Mouse (Mus musculus) splenic B cell, adult 2 months (primary cell): ENCODE data around the gene Sc5d.

Experiments
- DNase-seq: peaks from one replicate; pipeline ENCODE4 v3.0.0-alpha.2; 2011; ENCODE audit warnings: low read depth, low spot score
- H3K27me3 ChIP-seq: 2 replicates; pipeline ENCODE4 v1.6.1; 2012; ENCODE audit warnings: mild to moderate bottlenecking, low read length, moderate library complexity, mixed read lengths; ENCODE audit not compliant: control insufficient read depth, poor library complexity, insufficient read depth, severe bottlenecking
- H3K36me3 ChIP-seq: 2 replicates; pipeline ENCODE4 v1.6.1; 2012; ENCODE audit warnings: mild to moderate bottlenecking, low read length, moderate library complexity, mixed read lengths; ENCODE audit not compliant: control insufficient read depth, poor library complexity, insufficient read depth, severe bottlenecking

The Sc5d gene

DNA sequence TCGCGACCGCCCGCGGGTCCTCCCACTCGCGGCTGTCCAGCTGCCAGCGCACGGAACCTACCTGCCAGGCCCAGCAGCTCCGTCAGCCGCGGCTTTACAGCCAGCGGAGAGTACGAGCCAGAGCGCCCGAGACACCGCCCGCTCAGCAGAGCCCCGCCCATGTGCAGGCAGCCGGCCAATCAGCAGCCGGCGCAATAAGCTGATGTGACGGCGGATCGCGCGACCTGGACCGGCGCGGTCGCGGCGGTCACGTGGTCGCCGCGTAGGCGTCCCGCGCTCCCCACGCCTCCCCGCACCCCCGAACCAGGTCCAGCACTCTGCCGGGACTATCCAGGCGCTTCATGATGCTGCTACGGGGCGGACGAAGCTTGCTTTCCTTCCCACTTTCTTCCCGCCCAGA is at the start of gene Sc5d:
Gene Sc5d (minus strand): TSS at position 112 of the 400 bp plus-strand sequence.
- no peaks in the 10 kb centered on the region for H3K27me3 ChIP-seq
- peaks cover 2% of the 10 kb centered on the region; the same call in 1 of the 2 replicates for H3K36me3 ChIP-seq
- peak; percentile 95 for DNase-seq

DNA sequence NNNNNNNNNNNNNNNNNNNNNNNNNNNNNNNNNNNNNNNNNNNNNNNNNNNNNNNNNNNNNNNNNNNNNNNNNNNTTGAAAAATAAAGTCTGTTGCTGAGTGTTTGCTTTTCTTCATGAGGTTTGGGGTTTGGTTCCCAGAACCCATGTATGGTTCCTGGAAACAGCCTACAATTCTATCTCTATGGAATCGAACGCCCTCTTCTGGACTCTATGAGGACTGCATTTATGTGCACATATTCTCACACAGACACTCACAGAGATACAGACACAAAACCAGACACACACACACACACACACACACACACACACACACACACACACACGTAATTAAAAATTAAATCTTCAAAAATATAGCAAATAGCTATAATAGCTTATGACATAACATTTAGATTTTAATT is 47.3 kb upstream of the Sc5d start:
- no peak for DNase-seq
- H3K36me3 ChIP-seq, result no peaks in the 10 kb centered on the region
- H3K27me3 ChIP-seq, result no peaks in the 10 kb centered on the region

- no peaks in the 10 kb centered on the region for H3K27me3 ChIP-seq
- DNase-seq, result no peak
- H3K36me3 ChIP-seq, result no peaks in the 10 kb centered on the region
Measured at GRCm38 (mm10) chr9:42303894-42304293, 39.8 kb upstream of the Sc5d start.

- no peak for DNase-seq
- Histone ChIP-seq H3K27me3 (no peaks in the 10 kb centered on the region), H3K36me3 (no peaks in the 10 kb centered on the region)
Measured at GRCm38 (mm10) chr9:42301082-42301633, 37.1 kb upstream of the Sc5d start.

- no peak for DNase-seq
- Histone ChIP-seq H3K27me3 (no peaks in the 10 kb centered on the region), H3K36me3 (no peaks in the 10 kb centered on the region)
Measured at GRCm38 (mm10) chr9:42296297-42296922, 32.4 kb upstream of the Sc5d start.

DNA sequence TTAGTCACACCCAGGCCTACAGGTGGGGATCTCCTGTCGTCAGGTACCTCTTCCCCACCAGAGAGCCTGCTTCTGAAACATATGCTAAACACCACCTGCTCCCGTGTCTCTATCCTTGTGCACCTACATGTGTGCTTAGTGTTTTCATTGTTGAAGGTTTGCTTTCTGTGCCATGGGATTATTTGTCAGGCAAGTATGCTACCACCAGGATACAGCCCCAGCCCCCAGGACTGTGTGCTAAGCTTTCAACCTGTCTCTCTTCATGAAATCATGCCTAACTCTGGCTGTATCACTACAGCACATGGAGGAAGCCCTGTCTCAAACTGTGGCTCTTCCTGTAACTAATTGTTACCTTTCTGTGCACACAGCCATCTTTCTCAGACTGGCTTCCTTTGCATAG is 30.1 kb upstream of the Sc5d start:
- Histone ChIP-seq H3K36me3 (no peaks in the 10 kb centered on the region), H3K27me3 (no peaks in the 10 kb centered on the region)
- DNase-seq, result no peak

- DNase-seq, result no peak
- H3K27me3 ChIP-seq, result no peaks in the 10 kb centered on the region
- no peaks in the 10 kb centered on the region for H3K36me3 ChIP-seq
Measured at GRCm38 (mm10) chr9:42293596-42293995, 29.5 kb upstream of the Sc5d start.

DNA sequence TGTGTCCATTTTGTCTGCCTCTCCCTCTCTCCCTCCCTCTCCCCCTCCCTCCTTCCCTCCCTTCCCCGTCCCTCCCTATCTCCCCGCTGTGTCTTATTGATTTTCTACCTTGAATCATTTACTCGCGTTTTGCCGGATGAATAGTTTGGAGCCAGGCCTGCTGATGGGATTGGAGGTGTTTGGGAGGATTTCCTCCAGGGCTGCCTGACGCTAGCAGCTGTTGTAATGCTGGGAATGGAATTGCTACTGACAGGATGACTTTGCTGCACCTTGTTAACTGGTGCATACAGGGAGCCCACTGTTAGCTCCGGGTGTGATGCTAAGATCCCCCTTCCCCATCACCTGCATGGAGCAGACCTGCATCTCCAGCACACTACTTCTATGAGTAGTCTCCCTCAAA is 29.0 kb upstream of the Sc5d start:
- Histone ChIP-seq H3K36me3 (no peaks in the 10 kb centered on the region), H3K27me3 (no peaks in the 10 kb centered on the region)
- DNase-seq, result no peak

- H3K36me3 ChIP-seq, result no peaks in the 10 kb centered on the region
- H3K27me3 ChIP-seq, result no peaks in the 10 kb centered on the region
- no peak for DNase-seq
Measured at GRCm38 (mm10) chr9:42279676-42280075, 15.6 kb upstream of the Sc5d start.

DNA sequence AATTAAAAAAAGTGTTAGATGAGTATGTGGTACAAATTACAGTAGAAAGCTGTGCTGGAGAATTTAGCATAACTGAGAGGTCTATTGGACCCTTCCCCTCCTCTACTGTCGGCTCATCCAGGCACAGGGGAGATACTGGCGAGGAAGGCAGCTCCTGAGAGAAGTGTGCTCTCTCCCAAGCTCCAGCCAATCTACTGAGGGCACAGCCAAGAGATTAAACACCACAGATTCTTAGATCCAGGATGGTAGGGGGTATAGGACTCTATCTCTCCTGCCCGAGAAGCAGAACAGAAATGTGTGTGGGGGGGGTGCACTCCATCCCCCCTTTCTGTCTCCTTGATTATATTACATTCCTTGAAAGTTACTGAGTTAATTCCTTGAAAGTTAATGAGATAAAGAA is 14.0 kb upstream of the Sc5d start:
- DNase-seq, result no peak
- H3K27me3 ChIP-seq, result no peaks in the 10 kb centered on the region
- no peaks in the 10 kb centered on the region for H3K36me3 ChIP-seq

DNA sequence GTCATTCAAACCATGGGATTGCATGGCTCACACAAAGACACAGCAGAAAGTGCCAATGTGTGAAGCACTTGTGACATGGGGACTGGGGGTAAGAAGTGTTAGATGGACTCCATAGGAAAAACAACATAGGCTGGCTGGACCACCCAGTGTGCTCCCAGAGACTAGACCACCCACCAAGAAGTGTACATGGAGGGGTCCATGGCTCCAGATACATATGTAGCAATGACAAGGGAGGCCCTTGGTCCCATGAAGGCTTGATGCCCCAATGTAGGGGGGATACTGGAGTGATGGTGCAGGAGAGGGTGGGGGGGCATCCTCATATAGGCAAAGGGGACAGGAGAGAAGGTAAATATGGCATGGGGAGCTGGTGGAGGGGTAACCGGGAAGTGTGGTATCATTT is 13.6 kb upstream of the Sc5d start:
- Histone ChIP-seq H3K36me3 (no peaks in the 10 kb centered on the region), H3K27me3 (no peaks in the 10 kb centered on the region)
- no peak for DNase-seq

DNA sequence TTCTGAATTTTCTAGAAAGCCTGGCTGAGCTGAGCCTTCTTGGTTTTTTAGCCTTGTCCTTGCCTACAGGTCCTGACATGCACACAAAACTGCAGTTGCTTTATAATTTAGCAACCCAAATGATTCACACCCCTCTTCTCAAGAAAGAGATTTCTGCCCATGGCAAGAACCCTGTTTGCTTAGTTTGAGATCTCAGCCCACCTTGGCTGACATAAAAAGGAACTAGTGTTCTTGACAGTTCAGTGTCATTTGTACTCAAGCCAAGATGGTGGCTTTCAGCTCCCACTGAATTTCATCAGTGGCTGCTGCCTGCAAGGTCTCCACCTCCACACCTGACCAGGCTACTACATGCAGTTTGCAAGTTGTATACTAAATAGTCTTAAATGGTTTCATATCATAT is 13.1 kb upstream of the Sc5d start:
- H3K36me3 ChIP-seq, result no peaks in the 10 kb centered on the region
- no peak for DNase-seq
- no peaks in the 10 kb centered on the region for H3K27me3 ChIP-seq

GRCm38 (mm10) chr9:42275761-42276145 is 11.7 kb upstream of the Sc5d start:
- no peak for DNase-seq
- no peaks in the 10 kb centered on the region for H3K27me3 ChIP-seq
- H3K36me3 ChIP-seq, result no peaks in the 10 kb centered on the region

GRCm38 (mm10) chr9:42275027-42275760 is 11.1 kb upstream of the Sc5d start:
- DNase-seq, result peak; percentile 42
- no peaks in the 10 kb centered on the region for H3K36me3 ChIP-seq
- H3K27me3 ChIP-seq, result no peaks in the 10 kb centered on the region

DNA sequence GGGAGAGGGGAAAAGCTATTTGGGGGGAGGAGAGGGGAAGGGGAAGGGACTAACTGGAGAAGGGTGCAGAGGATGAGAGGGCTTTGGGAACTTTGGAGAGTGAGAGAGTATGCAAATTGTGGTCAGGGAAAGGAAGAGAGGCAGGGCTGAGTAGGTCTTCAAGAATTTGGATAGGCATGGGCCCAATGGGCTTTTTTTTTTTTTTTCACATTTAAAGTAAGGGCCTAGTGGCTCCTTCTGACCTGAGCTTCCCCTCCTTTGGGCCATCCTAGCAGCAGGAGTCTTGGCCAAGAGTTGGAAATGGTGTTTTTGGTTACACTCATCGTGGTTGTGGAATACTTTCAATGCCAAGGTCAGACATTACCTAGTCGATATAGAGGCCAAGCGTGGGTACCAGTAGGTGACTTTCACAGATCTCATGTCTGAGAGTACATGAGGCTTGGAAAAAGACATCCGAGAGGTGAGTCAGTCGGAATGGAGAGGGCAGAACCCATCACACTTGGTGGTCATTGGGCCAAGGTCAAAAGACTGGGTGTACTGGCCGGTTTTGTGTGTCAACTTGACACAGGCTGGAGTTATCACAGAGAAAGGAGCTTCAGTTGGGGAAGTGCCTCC is 9.7 kb upstream of the Sc5d start:
- no peak for DNase-seq
- Histone ChIP-seq H3K27me3 (no peaks in the 10 kb centered on the region), H3K36me3 (no peaks in the 10 kb centered on the region)
